Mouse (Mus musculus) CD4-positive helper T cell, adult 2 months (primary cell): Measurements from ENCODE around the gene Ctnnbl1.

Source experiments
- DNase-seq: peaks from one replicate; pipeline ENCODE4 v3.0.0-alpha.2; 2012; ENCODE audit warnings: low read depth, missing footprints, low spot score

The Ctnnbl1 gene

DNA sequence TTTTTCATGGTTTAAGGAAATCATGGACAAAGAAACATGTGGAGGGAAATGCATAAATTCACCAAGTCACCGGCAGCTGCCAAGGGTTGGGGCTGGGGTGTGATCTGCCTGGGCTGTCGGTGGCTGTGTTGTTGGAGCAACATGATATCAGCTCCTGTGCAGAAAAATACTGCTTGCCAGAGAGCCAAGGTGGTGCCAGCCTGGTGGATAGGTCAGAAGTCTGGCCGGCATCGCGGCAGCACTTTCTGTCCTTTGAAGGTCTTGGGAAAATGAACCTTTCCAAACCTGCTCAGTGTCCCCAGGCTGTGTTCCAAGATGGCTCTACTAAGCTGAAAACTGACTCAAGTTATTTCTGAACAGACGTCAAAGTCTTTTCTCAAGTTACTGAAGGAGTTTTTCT is 133.0 kb downstream of the Ctnnbl1 start:
- no peak for DNase-seq

DNA sequence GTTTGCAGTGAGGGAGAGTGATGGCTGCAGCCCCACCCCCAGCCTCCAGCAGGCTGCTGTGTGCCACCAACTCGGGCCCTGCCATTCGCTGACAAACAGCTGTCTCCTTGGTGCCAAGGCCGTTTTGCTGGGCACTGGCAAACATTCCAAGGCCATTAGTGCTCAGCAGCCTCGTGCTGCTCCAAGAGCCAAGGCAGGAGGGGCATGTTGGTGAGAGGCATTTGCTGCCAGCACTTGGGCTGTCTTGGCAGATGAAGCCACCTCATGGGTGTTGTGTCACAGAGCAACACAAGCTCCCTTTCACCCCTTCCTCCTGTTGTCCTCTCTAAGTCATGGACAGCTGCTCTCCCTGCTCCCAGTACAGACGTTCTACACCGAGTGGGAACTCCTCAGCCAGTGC is 136.0 kb downstream of the Ctnnbl1 start:
- no peak for DNase-seq

GRCm38 (mm10) chr2:157873691-157874090 is 136.5 kb downstream of the Ctnnbl1 start:
- DNase-seq = no peak

GRCm38 (mm10) chr2:157875111-157875510 is 137.9 kb downstream of the Ctnnbl1 start:
- no peak for DNase-seq

DNA sequence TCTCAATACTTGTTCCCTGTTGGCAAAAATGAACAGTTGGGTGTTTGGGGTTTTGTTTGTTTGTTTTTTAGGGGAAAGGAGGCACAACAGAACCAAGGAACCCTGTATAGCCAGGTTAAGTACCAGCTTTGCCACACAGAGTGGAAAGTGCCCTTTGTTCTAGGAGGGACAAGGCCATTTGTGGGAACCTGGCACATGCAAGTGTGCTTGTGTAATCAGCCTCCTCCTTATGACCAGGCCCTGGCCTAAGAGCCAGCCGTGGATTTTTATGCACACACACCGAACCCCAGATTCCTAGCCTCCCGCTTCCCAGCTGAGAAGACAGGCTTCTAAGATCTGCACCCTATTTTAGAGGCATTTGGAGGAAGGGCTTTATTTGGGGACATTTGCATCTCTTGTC is 140.2 kb downstream of the Ctnnbl1 start:
- DNase-seq = no peak

DNA sequence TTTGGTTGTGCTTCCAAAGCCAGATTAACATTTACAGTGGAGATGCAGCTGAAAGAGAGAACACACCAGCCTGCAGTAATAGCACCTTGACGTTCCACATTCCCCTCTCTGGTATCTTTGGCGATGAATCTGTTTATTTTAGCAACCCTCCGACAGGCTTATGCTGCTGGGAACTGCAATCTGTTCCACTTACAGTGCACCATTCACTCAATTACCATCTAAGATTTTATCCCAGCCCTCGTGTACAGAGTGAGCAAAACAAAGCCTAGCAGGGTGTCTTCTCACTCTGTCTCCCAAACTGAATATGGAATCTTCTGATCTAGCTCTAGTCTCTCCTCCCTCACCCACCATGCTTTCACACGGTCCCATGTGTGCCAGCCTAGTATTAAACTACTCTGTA is 140.8 kb downstream of the Ctnnbl1 start:
- no peak for DNase-seq

DNA sequence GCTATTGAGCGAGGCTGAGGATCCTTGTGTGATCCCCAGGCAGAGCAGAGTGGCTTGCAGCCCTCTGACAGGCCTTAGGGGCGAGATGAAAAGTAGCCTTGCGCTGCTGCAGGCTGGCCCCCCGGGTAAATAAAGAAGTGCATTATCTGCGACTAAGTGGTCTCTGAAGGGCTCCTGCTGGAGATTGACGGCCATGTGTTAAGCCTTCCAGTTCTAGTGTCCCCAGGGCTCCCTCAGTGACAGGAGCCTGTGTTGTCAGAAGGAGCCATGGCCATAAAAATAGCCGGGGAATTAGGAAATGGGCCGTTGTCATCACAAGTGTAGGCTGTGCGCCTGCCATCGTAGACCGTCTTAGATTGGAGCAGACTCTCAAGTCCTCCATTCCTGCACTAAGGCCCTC is 144.7 kb downstream of the Ctnnbl1 start:
- no peak for DNase-seq

GRCm38 (mm10) chr2:157887275-157888025 is 150.2 kb downstream of the Ctnnbl1 start:
- peak; percentile 24 for DNase-seq

GRCm38 (mm10) chr2:157891166-157891565 is 154.0 kb downstream of the Ctnnbl1 start:
- no peak for DNase-seq

DNA sequence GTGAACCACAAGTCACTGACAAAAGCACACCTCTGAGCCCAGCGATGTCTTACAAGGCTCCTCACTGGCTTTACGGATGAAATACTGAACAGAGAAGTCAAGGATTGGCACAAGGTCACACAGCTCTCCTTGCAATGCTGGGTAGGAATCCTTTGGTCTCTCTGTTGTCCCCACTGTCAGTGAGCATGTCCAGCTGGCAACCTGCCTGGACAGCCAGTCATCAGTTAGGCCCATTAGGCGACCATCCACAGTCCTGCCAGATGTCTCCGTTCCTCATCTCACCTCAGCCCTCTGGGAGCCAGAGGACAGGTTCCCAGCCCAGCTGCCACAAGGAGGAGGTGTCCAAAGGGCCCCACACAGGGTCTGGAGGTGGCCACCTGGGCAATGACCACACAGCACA is 159.9 kb downstream of the Ctnnbl1 start:
- no peak for DNase-seq

- DNase-seq = peak; percentile 64
These were observed 176.0 kb downstream of the Ctnnbl1 start for GRCm38 (mm10) chr2:157913204-157913636.

- no peak for DNase-seq
These were observed 176.5 kb downstream of the Ctnnbl1 start for GRCm38 (mm10) chr2:157913705-157914104.

- no peak for DNase-seq
These were observed 177.0 kb downstream of the Ctnnbl1 start, which contains the start of gene Vstm2l for GRCm38 (mm10) chr2:157914105-157914764. TSS of gene Vstm2l (plus strand) at chr2:157914653.

DNA sequence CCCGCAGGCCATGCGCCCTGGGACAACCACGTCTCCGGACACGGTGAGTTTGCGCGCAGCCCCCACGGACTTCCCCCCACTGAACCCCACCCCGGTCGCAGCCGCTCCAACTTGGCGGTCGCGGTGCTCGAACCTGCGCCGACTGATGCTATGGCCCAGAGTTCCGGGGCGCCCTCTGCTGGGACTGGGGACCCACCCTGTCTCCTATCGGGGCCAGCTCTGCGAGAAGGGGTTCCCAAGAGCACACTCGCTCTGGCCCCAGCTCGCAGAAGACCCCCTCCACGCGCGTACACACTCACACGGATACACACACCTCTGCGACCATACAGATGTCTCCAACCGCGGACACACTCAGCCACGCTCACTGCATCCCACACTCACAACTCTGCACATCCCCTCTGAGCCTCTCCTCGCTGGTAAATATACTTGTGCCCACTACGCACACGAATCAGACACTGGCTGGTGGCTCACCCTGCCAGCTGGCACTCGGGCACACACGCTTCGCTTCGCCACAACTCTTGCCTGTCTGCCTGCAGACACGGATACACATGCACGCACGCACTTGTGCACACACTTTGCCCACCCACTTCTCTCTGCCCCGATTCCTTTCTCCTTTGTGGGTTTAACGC is 177.8 kb downstream of the Ctnnbl1 start:
- DNase-seq = no peak

GRCm38 (mm10) chr2:157918529-157918928 is 181.3 kb downstream of the Ctnnbl1 start:
- no peak for DNase-seq

DNA sequence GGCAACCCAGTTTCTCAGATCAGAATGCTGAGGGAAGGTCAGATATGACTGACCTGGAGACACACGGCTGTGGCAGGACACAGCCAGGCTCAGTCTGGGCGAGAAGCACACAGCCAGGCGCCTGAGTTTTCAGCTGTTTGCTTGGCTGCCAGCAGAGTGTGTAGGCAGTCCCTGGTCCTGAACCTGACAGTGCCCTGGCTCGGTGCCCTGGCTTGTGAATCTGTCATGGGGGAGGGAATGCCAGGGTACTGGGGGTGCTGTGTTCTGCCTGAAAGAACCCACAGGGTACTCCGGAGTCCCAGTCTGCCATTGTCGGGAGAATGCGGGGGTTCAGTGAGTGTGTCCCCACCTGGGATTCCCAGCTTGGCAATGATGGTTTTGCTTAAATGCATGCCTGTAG is 184.3 kb downstream of the Ctnnbl1 start:
- DNase-seq = no peak

DNA sequence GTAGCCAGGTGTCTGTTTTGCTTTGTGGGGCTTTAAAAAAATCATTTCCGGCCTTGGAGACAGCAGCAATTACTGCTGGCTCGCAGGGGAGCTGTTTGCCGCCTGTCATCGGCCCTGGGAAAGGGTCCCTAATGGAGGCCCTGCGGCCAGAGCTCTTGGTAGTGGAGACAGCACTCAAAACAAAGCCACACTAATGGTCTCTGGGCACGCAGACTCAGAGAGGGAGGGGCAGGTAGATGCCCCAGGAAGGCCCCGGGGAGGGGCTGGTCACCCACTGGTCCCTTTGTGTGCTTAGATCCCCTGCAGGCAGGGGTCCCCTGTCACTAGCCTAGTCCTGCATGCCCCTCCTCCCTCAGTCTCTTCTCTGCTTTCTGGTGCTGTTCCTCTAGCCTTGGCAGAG is 186.2 kb downstream of the Ctnnbl1 start:
- no peak for DNase-seq

DNA sequence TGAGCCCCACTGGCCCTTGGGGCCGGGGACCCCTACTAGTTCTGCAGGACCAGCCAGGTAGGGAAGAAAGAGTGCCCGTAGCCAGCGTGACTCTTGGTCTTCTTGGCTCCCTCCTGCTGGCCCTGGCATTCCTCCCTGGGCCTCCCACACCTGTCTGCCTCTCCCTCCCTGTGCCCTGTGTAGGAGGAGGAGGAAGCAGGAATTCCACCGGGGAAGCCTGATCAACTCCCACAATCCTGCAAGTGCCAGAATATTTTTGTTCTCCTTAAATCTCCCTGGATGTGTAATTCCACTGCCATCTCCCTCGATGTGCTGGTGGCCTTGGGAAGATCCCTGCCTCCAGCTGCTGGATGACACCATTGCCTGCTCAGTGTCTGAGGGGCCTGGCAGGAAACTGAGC is 187.3 kb downstream of the Ctnnbl1 start:
- DNase-seq = no peak

DNA sequence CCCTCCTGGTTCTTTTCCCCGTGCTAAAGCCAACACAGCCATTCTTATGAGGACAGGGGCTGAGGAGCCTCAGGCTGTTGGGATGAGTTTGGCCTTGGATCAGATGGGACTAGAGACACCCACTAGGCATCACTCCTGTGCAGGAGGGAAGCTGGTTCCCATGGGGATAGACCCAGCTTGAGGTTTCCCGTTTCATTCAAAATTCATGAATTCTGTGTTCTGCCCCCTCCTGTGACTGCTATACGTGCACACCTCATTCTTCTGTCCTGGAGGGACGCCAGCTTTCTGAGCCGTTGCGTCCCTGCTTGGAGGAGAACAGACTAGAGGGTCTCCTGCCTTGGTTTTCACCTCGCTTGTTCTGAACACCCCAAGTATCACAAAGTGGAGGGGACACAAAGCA is 189.3 kb downstream of the Ctnnbl1 start:
- DNase-seq = no peak

- DNase-seq = no peak
These were observed 189.7 kb downstream of the Ctnnbl1 start for GRCm38 (mm10) chr2:157926927-157927326.

DNA sequence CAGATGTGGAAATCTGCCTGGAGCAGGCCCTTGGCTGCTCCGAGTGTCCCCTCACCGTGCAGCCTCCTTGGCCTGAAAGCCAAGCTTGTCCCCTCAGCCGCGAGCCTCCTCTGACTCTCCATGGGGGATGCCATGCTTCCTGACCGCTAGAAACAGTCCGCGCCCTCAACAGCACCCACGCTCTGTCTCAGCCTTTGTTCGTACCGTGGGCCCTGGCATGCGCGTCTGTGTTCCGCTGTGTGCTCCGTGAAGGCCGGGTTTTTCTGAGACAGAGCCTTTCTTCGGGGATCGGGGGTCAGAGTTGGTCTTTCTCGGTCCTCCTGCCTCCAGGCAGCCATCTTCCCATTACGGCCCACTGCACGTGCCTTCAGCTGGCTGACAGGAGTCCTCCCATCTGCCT is 190.2 kb downstream of the Ctnnbl1 start:
- no peak for DNase-seq

- DNase-seq = no peak
These were observed 190.6 kb downstream of the Ctnnbl1 start for GRCm38 (mm10) chr2:157927815-157928214.

DNA sequence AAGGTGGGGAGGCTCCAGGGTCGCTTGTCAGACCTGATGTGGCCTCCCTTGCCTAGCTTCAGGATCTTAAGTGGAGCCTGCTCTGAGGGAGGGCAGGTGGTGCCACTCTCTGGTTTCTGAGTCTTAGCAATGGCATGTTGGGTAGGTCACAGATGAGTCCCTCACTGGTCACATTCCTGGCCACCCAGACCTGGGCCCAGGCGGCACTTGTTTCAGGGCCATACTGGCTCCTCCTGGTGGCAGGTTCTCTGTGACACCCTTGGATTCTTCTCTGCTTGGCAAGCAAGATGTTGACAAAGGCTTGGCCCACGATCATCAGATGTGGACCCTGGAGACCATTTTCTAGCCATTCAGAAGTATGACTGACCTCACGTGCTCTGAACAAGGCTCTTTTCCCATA is 195.5 kb downstream of the Ctnnbl1 start:
- DNase-seq = no peak
